Mouse (Mus musculus) forebrain, embryonic 10.5 days (tissue): ENCODE results near the gene Mvb12b. TPM values are rescaled to one million over a fixed set of nuclear protein-coding genes. Genes with fewer than 3 reads are reported as not detected.

Experiments
- DNase-seq: peaks from one replicate; pipeline ENCODE4 v3.0.0-alpha.2; 2017; ENCODE audit warnings: low spot score; ENCODE audit errors: extremely low spot score
- H3K27ac ChIP-seq: fragments of 300-500 bp; sonication (generic); 2 replicates; pipeline ENCODE4 v1.5.1; 2016; ENCODE audit warnings: mild to moderate bottlenecking
- H3K27me3 ChIP-seq: fragments of 300-500 bp; sonication (generic); 2 replicates; pipeline ENCODE4 v1.6.1; 2016; ENCODE audit warnings: mild to moderate bottlenecking; ENCODE audit not compliant: poor library complexity, severe bottlenecking
- H3K36me3 ChIP-seq: fragments of 300-500 bp; sonication (generic); replicated peaks from 2 replicates; pipeline ENCODE4 v1.6.1; 2016; ENCODE audit warnings: mild to moderate bottlenecking, moderate library complexity
- H3K4me1 ChIP-seq: fragments of 300-500 bp; sonication (generic); 2 replicates; pipeline ENCODE4 v1.6.1; 2016
- H3K4me3 ChIP-seq: fragments of 300-500 bp; sonication (generic); 2 replicates; pipeline ENCODE4 v1.5.1; 2016; ENCODE audit warnings: mild to moderate bottlenecking, moderate library complexity
- H3K9me3 ChIP-seq: fragments of 300-500 bp; sonication (generic); 2 replicates; pipeline ENCODE4 v1.6.1; 2016; ENCODE audit warnings: mild to moderate bottlenecking, moderate library complexity
- WGBS: fragments of 180-500 bp; shearing (Covaris S2); methylation state at CpG from one replicate; pipeline ENCODE4 v1.1.7; 2016; 5-methylcytosine and 5-hydroxymethylcytosine counted together
- polyA plus RNA-seq: library from polyadenylated mRNA; unstranded; fragments of >200 nt; fragmentation: Nextera tagmentation; extraction: Ambion mirVana; gene quantifications from 2 replicates; pipeline ENCODE4 v1.2.1, GENCODE M21; 2016

Gene Mvb12b
- polyA plus RNA-seq, 1 experiment from 2014 or later, result 15.8 TPM

DNA sequence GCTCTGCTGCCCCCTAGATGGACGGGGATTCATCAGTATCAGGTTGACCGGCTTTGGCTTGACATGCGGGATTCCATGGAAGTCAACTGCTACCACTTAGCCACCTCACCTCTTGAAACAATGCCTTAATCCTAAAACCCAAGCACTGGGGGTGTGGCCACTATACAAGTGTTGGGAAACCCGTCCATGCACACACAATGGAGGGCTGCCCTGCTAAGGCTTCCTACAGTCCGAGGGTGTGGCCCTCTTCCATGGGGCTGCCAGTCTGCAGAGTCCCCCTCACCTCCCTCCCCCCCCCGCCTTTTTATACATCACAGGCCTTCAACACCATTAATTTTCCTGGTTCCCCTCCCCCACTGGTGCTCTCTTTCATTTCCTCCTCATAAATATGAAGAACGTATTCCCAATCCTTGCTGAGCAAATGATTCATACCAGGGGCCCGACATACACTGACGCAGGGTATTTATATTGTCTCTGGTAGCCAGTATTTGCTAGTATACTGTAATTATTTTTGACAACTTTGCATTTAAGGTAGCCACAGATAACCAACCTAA, 51.0 kb downstream of the Mvb12b start:
- no peak overlapping the region for H3K4me3 ChIP-seq
- H3K36me3 ChIP-seq, result peaks cover 24% of the 10 kb centered on the region
- H3K4me1 ChIP-seq, result peaks cover 41% of the 10 kb centered on the region
- no peak overlapping the region for H3K27ac ChIP-seq
- DNase-seq, result no peak
- no peaks in the 10 kb centered on the region for H3K9me3 ChIP-seq
- peaks cover 6% of the 10 kb centered on the region; the same call in 1 of the 2 replicates for H3K27me3 ChIP-seq
- WGBS, result 60% methylated on average over 9 of the region's 9 CpGs

DNA sequence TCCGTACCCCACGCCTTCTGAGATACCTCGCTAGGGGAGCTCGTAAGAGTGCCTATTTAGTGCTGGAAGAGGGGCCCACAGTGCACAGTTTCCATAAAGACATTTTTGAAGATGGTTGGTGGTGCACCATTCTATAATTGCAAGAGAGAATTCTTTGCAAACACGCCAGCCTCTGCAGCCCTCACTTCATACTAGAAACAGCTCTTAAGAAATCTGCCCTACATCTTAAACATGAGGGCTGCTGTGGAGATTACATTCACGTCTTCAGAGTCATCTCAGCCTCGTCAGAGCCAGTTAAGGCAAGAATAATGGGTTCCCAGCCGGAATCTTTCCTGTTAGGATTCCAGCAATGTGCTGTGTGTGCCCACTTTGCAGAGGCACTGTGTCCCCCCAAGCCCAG, 52.7 kb downstream of the Mvb12b start:
- no peaks in the 10 kb centered on the region for H3K9me3 ChIP-seq
- H3K4me3 ChIP-seq, result no peak overlapping the region
- 89% methylated on average over 8 of the region's 8 CpGs for WGBS
- peaks cover 6% of the 10 kb centered on the region; the same call in 1 of the 2 replicates for H3K27me3 ChIP-seq
- peaks cover 30% of the 10 kb centered on the region for H3K4me1 ChIP-seq
- peaks cover 33% of the 10 kb centered on the region for H3K36me3 ChIP-seq
- H3K27ac ChIP-seq, result no peak overlapping the region
- no peak for DNase-seq

DNA sequence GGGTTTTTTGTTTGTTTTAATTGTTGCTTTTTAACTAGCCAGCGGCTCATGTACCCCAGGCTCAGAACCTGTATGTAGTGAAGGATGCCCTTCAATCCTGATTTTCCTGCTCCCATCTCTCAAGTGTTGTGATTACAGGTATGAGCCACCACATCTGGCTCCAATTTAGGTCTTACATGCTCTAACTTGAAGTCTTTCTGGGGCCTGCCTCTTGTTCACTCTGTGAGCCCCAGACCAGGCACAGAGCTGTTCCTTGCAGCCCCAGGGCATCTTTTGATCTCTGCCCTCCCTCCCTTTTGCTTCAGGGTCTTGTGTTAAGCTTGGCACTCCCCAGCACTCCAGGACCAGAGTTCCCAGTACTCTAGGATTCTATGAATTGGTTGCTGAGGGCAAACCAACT, 53.8 kb downstream of the Mvb12b start:
- no peak overlapping the region for H3K27ac ChIP-seq
- H3K4me1 ChIP-seq, result peaks cover 29% of the 10 kb centered on the region
- H3K36me3 ChIP-seq, result peaks cover 42% of the 10 kb centered on the region
- DNase-seq, result no peak
- H3K4me3 ChIP-seq, result no peak overlapping the region
- H3K27me3 ChIP-seq, result peaks cover 6% of the 10 kb centered on the region; the same call in 1 of the 2 replicates
- no peaks in the 10 kb centered on the region for H3K9me3 ChIP-seq
- 89% methylated on average over 1 of the region's 1 CpGs for WGBS

DNA sequence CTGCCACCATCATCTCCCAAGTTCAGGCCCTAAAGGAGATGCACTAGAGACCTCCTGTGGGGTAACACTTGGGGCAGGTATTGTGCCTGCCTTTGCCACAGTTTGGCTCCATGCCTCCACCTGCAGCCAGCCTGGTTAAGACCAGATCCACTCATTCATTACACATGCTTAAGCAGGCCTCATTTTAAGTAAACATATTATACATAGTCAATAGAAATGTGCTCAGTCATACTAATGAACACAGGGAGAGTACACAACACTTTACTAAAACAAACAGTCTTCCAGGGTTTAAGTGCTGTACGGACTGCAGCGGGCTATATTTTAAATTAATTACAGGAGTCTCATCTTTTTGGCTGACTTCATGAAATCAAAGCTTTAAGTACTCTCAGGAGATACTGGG, 57.9 kb downstream of the Mvb12b start:
- Histone ChIP-seq H3K4me1 (peaks cover 8% of the 10 kb centered on the region), H3K9me3 (no peaks in the 10 kb centered on the region), H3K4me3 (no peak overlapping the region), H3K27me3 (no peaks in the 10 kb centered on the region), H3K27ac (no peak overlapping the region), H3K36me3 (peaks cover 59% of the 10 kb centered on the region)
- 98% methylated on average over 2 of the region's 2 CpGs for WGBS
- DNase-seq, result no peak

DNA sequence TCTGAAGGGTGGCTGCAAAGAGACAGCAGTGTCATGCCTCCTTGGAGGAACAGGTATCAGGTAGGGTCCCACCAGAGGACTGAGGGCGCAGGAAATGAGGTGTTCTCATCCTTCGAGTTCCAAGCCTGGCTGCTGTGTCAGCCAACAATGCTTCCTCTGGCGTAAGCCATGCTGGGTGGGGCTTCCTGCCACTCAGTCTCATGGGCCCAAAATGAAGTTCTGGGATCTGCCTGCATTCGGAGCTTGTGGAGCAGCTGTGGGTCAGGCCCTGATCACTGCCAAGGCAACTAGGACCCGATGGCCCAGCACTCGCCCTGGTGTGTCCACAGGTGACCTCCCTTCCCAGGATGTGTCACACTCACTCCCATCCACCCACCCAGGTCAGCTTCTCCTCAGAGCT, 61.0 kb downstream of the Mvb12b start:
- H3K27ac ChIP-seq, result no peak overlapping the region
- H3K27me3 ChIP-seq, result no peaks in the 10 kb centered on the region
- no peak overlapping the region for H3K4me3 ChIP-seq
- H3K9me3 ChIP-seq, result no peaks in the 10 kb centered on the region
- DNase-seq, result no peak
- WGBS, result 94% methylated on average over 6 of the region's 6 CpGs
- H3K36me3 ChIP-seq, result peaks cover 65% of the 10 kb centered on the region
- H3K4me1 ChIP-seq, result peaks cover 8% of the 10 kb centered on the region

DNA sequence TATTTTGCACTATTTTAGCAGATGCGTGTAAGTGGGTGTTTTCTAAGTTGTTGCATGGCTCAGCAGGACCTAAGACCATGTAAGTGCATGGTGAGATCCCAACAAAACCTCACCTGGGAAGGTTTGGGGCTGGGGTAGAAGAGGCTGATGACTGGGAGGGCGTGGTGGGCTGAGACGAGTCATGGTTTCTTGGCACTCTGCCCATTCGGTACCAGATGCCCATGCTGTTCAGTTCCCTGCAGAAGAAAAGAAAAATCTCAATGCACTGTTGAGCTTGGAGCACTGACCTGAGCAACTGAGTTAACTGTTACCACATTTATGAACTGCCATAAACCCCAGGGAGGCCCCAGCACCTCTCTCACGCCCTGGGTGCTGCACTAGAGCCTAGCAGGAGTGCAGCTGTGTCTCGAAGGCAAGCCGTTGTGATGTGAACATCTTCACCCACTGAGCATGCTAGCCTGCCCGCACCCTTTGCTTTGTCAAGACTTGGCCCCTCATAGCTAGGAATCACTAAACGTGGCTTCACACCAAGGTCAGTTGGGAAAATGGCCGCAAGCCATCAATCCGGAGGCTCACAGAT, 62.7 kb downstream of the Mvb12b start:
- Histone ChIP-seq H3K4me3 (no peak overlapping the region), H3K27ac (0 out of 2 replicates have a peak overlapping the region, but pooled peaks have one; percentile 30), H3K27me3 (no peaks in the 10 kb centered on the region), H3K4me1 (peaks cover 12% of the 10 kb centered on the region), H3K9me3 (no peaks in the 10 kb centered on the region), H3K36me3 (peaks cover 65% of the 10 kb centered on the region)
- DNase-seq, result no peak
- WGBS, result 94% methylated on average over 11 of the region's 11 CpGs

DNA sequence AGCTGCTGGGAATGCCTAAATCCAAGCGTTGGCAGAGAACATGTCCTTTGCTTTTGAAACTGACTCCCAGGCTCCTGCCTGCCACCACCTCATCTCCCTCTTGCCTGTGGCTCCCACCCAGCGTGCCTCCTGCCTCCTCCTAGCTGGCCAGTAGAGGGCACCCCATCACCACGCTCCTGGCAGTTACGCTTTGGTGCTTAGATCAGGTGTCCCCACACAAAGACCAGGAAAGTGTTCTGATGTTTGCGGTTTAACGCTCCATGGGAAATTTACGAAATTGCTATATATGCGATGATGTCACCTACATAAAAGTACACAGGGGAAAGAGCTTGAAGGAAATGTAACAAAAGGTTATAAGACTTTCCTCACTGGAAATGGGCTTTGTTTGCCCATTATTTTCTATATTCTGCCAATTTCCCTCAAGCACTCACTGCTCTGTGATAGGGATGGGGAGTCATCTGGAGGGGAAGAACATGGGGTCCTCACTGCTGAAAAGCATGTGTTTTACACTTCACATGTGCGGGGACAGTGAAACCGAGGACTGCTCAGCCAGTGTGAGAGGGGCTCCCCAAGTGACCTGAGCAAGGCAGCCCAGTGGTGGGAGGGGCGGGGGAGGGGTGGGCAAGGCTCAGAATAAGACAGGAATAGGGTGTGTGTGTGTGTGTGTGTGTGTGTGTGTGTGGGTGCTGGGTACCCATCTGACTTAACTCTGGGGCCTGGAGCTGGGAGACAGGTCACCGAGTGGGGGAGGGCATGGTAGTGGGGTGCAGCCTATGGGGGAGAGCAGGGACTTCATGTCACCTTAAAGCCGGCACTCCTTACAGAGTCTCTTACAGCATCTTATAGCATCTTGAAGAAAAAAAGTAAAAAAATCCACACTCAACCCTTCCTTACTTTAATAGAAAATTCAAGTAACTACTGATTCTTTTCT, 65.8 kb downstream of the Mvb12b start:
- Histone ChIP-seq H3K27ac (peak overlapping the region; percentile 46; the same call in 1 of the 2 replicates), H3K27me3 (no peaks in the 10 kb centered on the region), H3K4me1 (peaks cover 14% of the 10 kb centered on the region), H3K4me3 (no peak overlapping the region), H3K36me3 (peaks cover 75% of the 10 kb centered on the region), H3K9me3 (no peaks in the 10 kb centered on the region)
- 23% methylated on average over 13 of the region's 13 CpGs for WGBS
- peak; percentile 83 for DNase-seq

DNA sequence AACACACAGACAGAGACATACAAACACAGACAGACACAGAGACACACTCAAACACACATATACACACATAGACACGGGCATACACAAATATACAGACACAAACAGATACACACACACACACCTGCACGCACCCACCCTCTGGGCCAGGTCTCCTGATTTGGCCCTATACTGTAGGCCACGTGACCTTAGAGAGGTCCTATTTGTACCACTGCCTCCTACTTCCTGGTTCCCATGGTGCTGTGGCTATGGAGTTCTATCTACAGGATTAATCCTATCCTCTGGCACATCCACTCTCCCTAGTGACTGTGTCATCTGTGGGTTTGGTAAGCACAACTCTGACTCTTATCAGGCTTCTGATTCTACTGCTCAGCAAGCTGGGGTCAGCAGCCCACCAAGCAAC, 67.3 kb downstream of the Mvb12b start:
- H3K36me3 ChIP-seq, result peaks cover 64% of the 10 kb centered on the region
- 86% methylated on average over 3 of the region's 3 CpGs for WGBS
- H3K27me3 ChIP-seq, result no peaks in the 10 kb centered on the region; the same call in 1 of the 2 replicates
- DNase-seq, result no peak
- no peak overlapping the region for H3K27ac ChIP-seq
- no peak overlapping the region for H3K4me3 ChIP-seq
- peaks cover 14% of the 10 kb centered on the region for H3K4me1 ChIP-seq
- no peaks in the 10 kb centered on the region for H3K9me3 ChIP-seq

DNA sequence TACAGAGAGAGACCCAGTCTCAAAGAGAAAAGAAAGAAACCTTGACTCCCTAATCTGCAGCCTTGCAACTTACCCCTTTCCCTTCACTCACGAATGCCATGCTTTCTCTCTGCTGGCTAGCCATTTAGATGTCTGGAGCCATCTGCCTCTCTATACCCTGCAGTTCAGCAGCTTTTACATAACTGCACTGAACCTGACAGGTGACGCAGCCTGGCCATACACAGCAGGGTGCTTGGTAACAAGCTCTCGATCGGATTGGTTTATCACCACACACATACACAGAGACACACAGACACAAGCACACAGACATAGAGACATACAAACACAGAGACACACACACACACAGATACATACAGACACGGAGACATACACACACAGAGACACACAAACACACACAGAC, 67.7 kb downstream of the Mvb12b start:
- Histone ChIP-seq H3K36me3 (peaks cover 60% of the 10 kb centered on the region), H3K27me3 (no peaks in the 10 kb centered on the region; the same call in 1 of the 2 replicates), H3K9me3 (no peaks in the 10 kb centered on the region), H3K27ac (no peak overlapping the region), H3K4me1 (peaks cover 14% of the 10 kb centered on the region), H3K4me3 (no peak overlapping the region)
- no peak for DNase-seq
- 76% methylated on average over 5 of the region's 5 CpGs for WGBS

DNA sequence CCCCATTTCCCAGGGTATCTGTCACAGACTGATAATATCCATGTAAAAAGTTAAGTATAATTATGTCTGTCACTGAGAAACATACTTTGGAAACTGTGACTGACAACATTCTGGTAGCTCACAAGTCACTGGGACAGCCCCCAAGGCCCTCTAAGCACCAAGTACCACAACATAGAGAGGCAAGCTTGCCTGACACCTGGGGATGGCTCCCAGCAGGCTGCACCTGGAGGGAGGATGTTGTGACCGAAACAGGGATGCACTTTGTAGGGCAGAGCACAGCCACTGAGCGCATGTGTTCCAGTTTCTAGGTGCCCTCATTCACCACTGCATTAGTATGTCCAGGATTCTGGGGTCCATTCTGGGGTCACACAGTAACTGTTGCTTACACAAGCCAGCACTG, 69.4 kb downstream of the Mvb12b start:
- Histone ChIP-seq H3K27ac (no peak overlapping the region), H3K27me3 (peaks cover 9% of the 10 kb centered on the region; the same call in 1 of the 2 replicates), H3K4me1 (peaks cover 30% of the 10 kb centered on the region), H3K4me3 (no peak overlapping the region), H3K36me3 (peaks cover 44% of the 10 kb centered on the region), H3K9me3 (no peaks in the 10 kb centered on the region)
- 98% methylated on average over 2 of the region's 2 CpGs for WGBS
- no peak for DNase-seq

DNA sequence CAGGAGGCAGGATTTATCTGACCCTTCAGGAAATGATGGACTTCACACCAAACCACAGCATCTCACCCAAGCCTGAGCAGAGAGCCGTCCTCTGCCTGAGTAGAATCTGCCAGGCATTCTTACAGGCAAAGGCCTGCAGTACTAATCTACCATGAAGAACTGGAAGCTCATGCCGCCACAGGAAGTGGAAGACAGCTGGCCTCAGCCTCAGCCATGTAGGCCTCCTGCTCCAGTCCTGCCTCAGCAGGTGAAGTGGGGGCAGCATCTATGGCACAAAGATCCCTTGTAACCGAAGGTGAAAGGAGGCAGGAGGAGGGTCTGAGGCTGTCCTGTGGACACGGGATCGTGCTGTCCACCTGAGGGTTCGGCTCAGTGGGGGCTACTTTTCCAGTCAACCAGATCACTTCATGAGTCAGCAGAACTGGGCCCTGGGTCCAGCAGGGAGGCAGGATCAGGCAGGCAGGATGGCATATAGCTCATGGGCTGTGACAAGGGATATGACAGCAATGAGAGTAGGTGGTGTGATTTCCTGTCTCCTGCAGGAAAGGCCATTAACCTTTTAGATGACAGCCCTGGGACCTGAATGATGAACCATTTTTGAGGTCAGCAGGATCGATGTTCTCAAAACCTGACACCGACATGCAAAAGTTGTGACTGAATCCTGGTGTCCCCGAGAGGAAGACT, 69.9 kb downstream of the Mvb12b start:
- 83% methylated on average over 9 of the region's 9 CpGs for WGBS
- H3K36me3 ChIP-seq, result peaks cover 39% of the 10 kb centered on the region
- peaks cover 36% of the 10 kb centered on the region for H3K4me1 ChIP-seq
- no peak overlapping the region for H3K4me3 ChIP-seq
- H3K9me3 ChIP-seq, result no peaks in the 10 kb centered on the region
- H3K27me3 ChIP-seq, result peaks cover 9% of the 10 kb centered on the region; the same call in 1 of the 2 replicates
- DNase-seq, result no peak
- H3K27ac ChIP-seq, result no peak overlapping the region

DNA sequence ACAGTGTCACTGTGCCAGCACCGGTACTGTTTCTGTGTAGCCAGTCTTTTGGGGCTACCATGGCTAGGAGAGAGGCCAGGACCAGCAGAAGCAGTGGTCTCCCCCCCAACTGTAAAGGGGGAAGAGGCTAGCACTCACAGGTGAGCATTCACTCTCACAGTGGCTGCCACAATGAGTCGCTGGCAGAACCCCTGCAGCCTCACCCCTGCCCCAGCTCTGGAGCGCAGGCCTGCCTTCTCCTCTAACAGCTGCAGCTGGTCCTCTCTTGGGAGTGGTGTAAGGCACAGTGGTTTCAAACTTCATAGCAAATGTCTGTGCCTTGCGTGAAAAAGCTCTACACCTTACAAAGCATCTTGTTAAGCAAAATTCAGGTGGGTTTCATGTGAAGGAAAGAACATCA, 70.7 kb downstream of the Mvb12b start:
- Histone ChIP-seq H3K27ac (0 out of 2 replicates have a peak overlapping the region, but pooled peaks have one; percentile 20), H3K36me3 (peaks cover 38% of the 10 kb centered on the region), H3K9me3 (no peaks in the 10 kb centered on the region), H3K4me3 (no peak overlapping the region), H3K4me1 (peaks cover 41% of the 10 kb centered on the region), H3K27me3 (peaks cover 9% of the 10 kb centered on the region; the same call in 1 of the 2 replicates)
- 81% methylated on average over 4 of the region's 4 CpGs for WGBS
- no peak for DNase-seq
